Mouse (Mus musculus) liver, embryonic 14.5 days (tissue): ENCODE measurements around the gene Vamp5. TPM values are rescaled to one million over a fixed set of nuclear protein-coding genes. Genes with fewer than 3 reads are reported as not detected.
A peak's percentile ranks its signal among the peaks of the same experiment; 100 is the strongest.

Experiments
- ATAC-seq: fragments of 200-750 bp; cut with Nextera tagmentation; 2 replicates; pipeline ENCODE4 v1.8.0; 2017; ENCODE audit warnings: moderate number of reproducible peaks, mild to moderate bottlenecking, moderate library complexity; ENCODE audit not compliant: insufficient read depth
- DNase-seq, 3 experiments: peaks; one replicate each; pipeline ENCODE4 v3.0.0-alpha.2; 2012 to 2013; ENCODE audit warnings: low read depth in 3 of 3, low spot score in 3 of 3
- H3K27ac ChIP-seq: fragments of 300-500 bp; sonication (generic); 2 replicates; pipeline ENCODE4 v1.5.1; 2014; ENCODE audit warnings: moderate library complexity, mild to moderate bottlenecking, control low read depth, inconsistent platforms
- H3K27me3 ChIP-seq: fragments of 300-500 bp; sonication (generic); 2 replicates; pipeline ENCODE4 v1.6.1; 2014; ENCODE audit warnings: mild to moderate bottlenecking, low read length, moderate library complexity; ENCODE audit not compliant: control insufficient read depth, insufficient read depth
- H3K36me3 ChIP-seq: fragments of 300-500 bp; sonication (generic); replicated peaks from 2 replicates; pipeline ENCODE4 v1.6.1; 2014; ENCODE audit warnings: low read depth; ENCODE audit not compliant: control insufficient read depth, insufficient read depth
- H3K4me1 ChIP-seq, 2 experiments: fragments of 200-500 bp in 1 of 2; fragments of 300-500 bp in 1 of 2; sonication (generic) in 1 of 2; replicated peaks; 2 replicates each; pipeline ENCODE4 v1.6.1; 2012 to 2014; ENCODE audit warnings: antibody characterized with exemption in 1 of 2, inconsistent platforms in 1 of 2, low read length in 1 of 2; ENCODE audit not compliant: control insufficient read depth in 2 of 2, insufficient read depth in 2 of 2
- H3K4me2 ChIP-seq: fragments of 300-500 bp; sonication (generic); 2 replicates; pipeline ENCODE4 v1.6.1; 2014; ENCODE audit warnings: low read depth, mild to moderate bottlenecking, control low read depth, moderate library complexity
- H3K4me3 ChIP-seq, 2 experiments: fragments of 200-500 bp in 1 of 2; fragments of 300-500 bp in 1 of 2; sonication (generic) in 1 of 2; 2 replicates each; pipeline ENCODE4 v1.5.1; 2012 to 2014; ENCODE audit warnings: low read depth in 2 of 2, low read length in 2 of 2, mild to moderate bottlenecking in 2 of 2, control low read depth in 1 of 2, inconsistent platforms in 1 of 2, moderate library complexity in 1 of 2; ENCODE audit not compliant: insufficient read depth in 1 of 2
- H3K9ac ChIP-seq: fragments of 300-500 bp; sonication (generic); replicated peaks from 2 replicates; pipeline ENCODE4 v1.6.1; 2014; ENCODE audit warnings: mild to moderate bottlenecking, control low read depth, moderate library complexity
- H3K9me3 ChIP-seq: fragments of 300-500 bp; sonication (generic); 2 replicates; pipeline ENCODE4 v1.6.1; 2016; ENCODE audit warnings: low read length, mixed read lengths; ENCODE audit not compliant: control insufficient read depth
- CTCF ChIP-seq: IDR thresholded peaks from 2 replicates; pipeline ENCODE4 v1.5.1; 2016; ENCODE audit warnings: antibody characterized with exemption, low read depth, control low read depth
- EP300 ChIP-seq: IDR thresholded peaks from 2 replicates; pipeline ENCODE4 v1.6.1; 2016; ENCODE audit warnings: antibody characterized with exemption, low read depth
- WGBS: fragments of 180-500 bp; shearing (Covaris S2); extraction: QIAGEN DNeasy Blood & Tissue Kit; methylation state at CpG from one replicate; pipeline ENCODE4 v1.1.7; 2014; ENCODE audit not compliant: insufficient replicate concordance; 5-methylcytosine and 5-hydroxymethylcytosine counted together
- polyA plus RNA-seq, 2 experiments: library from polyadenylated mRNA; depleted of rRNA in 1 of 2; stranded (reverse) in 1 of 2; unstranded in 1 of 2; fragments of >200 nt; fragmentation: Nextera tagmentation in 1 of 2; extraction: Ambion mirVana in 1 of 2; gene quantifications; 2 replicates each; pipeline versions ENCODE4 v1.2.1 to v1.2.3; 2012 to 2014

The Vamp5 gene
- polyA plus RNA-seq, 2 experiments: 72.5 to 81.0 TPM

- TF ChIP-seq CTCF (no peak), EP300 (no peak)
- no peak for DNase-seq
- Histone ChIP-seq H3K4me3 (no peak overlapping the region), H3K4me1 (peaks cover 0 to 19% of the 10 kb centered on the region in 2 experiments; a peak in 2 of 4 replicates), H3K27me3 (no peaks in the 10 kb centered on the region), H3K36me3 (peaks cover 9% of the 10 kb centered on the region; the same call in 1 of the 2 replicates), H3K9me3 (no peaks in the 10 kb centered on the region), H3K4me2 (no peak overlapping the region), H3K27ac (no peak overlapping the region), H3K9ac (no peak overlapping the region)
- WGBS: 71% methylated on average over 4 of the region's 4 CpGs
- no peak for ATAC-seq
These were observed 12.8 kb downstream of the Vamp5 start for GRCm38 (mm10) chr6:72367460-72367974.

- Histone ChIP-seq H3K27me3 (no peaks in the 10 kb centered on the region), H3K36me3 (peaks cover 9% of the 10 kb centered on the region; the same call in 1 of the 2 replicates), H3K9me3 (no peaks in the 10 kb centered on the region), H3K9ac (no peak within 1 kb of the TSS), H3K27ac (no peak within 1 kb of the TSS), H3K4me3 (no peak within 1 kb of the TSS), H3K4me1 (peaks cover 0 to 15% of the 10 kb centered on the region in 2 experiments; a peak in 2 of 4 replicates), H3K4me2 (no peak within 1 kb of the TSS)
- WGBS: 57% methylated on average over 4 of the region's 4 CpGs
- ATAC-seq: no peak
- no peak for DNase-seq
- TF ChIP-seq CTCF (no peak), EP300 (no peak)
These were observed 13.3 kb downstream of the Vamp5 start, which contains the start of gene Rnf181 for GRCm38 (mm10) chr6:72366844-72367443. Rnf181 (minus strand) TSS chr6:72366956.

- peaks cover 2 to 16% of the 10 kb centered on the region in 2 experiments; a peak in 3 of 4 replicates for H3K4me1 ChIP-seq
- ATAC-seq: no peak
- H3K27me3 ChIP-seq: no peaks in the 10 kb centered on the region
- WGBS: 58% methylated on average over 3 of the region's 3 CpGs
- no peak overlapping the region for H3K4me3 ChIP-seq
- no peak overlapping the region for H3K27ac ChIP-seq
- no peak for TF ChIP-seq CTCF
- TF ChIP-seq EP300: no peak
- no peaks in the 10 kb centered on the region for H3K9me3 ChIP-seq
- no peak for DNase-seq
- no peak overlapping the region for H3K4me2 ChIP-seq
- no peak overlapping the region for H3K9ac ChIP-seq
- H3K36me3 ChIP-seq: peaks cover 9% of the 10 kb centered on the region; the same call in 1 of the 2 replicates
These were observed 14.0 kb downstream of the Vamp5 start for GRCm38 (mm10) chr6:72366304-72366703.

GRCm38 (mm10) chr6:72364985-72365384 is 15.3 kb downstream of the Vamp5 start:
- H3K4me2 ChIP-seq: no peak overlapping the region
- H3K27ac ChIP-seq: no peak overlapping the region
- H3K27me3 ChIP-seq: no peaks in the 10 kb centered on the region
- TF ChIP-seq EP300 (no peak), CTCF (no peak)
- H3K4me1 ChIP-seq: peaks cover 5 to 17% of the 10 kb centered on the region in 2 experiments
- ATAC-seq (no peak), DNase-seq (no peak)
- H3K9me3 ChIP-seq: no peaks in the 10 kb centered on the region
- WGBS: 52% methylated on average over 6 of the region's 6 CpGs
- H3K4me3 ChIP-seq: no peak overlapping the region
- H3K36me3 ChIP-seq: peaks cover 16% of the 10 kb centered on the region
- no peak overlapping the region for H3K9ac ChIP-seq

GRCm38 (mm10) chr6:72364009-72364408 is 16.3 kb downstream of the Vamp5 start:
- DNase-seq (no peak), ATAC-seq (no peak)
- WGBS: 30% methylated on average over 7 of the region's 7 CpGs
- Histone ChIP-seq H3K9me3 (no peaks in the 10 kb centered on the region), H3K4me3 (no peak overlapping the region), H3K4me2 (no peak overlapping the region), H3K27me3 (no peaks in the 10 kb centered on the region), H3K27ac (no peak overlapping the region), H3K4me1 (peaks cover 5 to 17% of the 10 kb centered on the region in 2 experiments), H3K36me3 (peaks cover 24% of the 10 kb centered on the region), H3K9ac (no peak overlapping the region)
- TF ChIP-seq CTCF (peak; percentile 62), EP300 (no peak)
